Mouse (Mus musculus) thymus, postnatal 25 days (tissue): Measurements from ENCODE around the gene Vhl.

ENCODE experiments used
- DNase-seq: peaks from one replicate; pipeline ENCODE4 v3.0.0; 2022

Vhl gene

GRCm38 (mm10) chr6:113623941-113624751, at the start of gene Vhl:
Gene Vhl, plus strand, starts transcription at chr6:113623959.
- peak; percentile 86 for DNase-seq

- DNase-seq: no peak
Observed at GRCm38 (mm10) chr6:113576044-113576443, 47.7 kb upstream of the Vhl start.

- no peak for DNase-seq
Observed at GRCm38 (mm10) chr6:113579306-113579705, 44.5 kb upstream of the Vhl start.

GRCm38 (mm10) chr6:113583023-113583422, 40.7 kb upstream of the Vhl start:
- DNase-seq: no peak

GRCm38 (mm10) chr6:113585065-113585464, 38.7 kb upstream of the Vhl start:
- DNase-seq: no peak

GRCm38 (mm10) chr6:113586466-113587183, 37.1 kb upstream of the Vhl start:
- DNase-seq: no peak

- DNase-seq: no peak
Observed at GRCm38 (mm10) chr6:113592637-113593036, 31.1 kb upstream of the Vhl start.

GRCm38 (mm10) chr6:113597945-113598344, 25.8 kb upstream of the Vhl start:
- no peak for DNase-seq

- no peak for DNase-seq
Observed at GRCm38 (mm10) chr6:113599833-113600232, 23.9 kb upstream of the Vhl start.

- no peak for DNase-seq
Observed at GRCm38 (mm10) chr6:113600543-113601139, 23.1 kb upstream of the Vhl start, which contains the start of gene Fancd2os. Gene Fancd2os, minus strand, starts transcription at chr6:113600715.

- no peak for DNase-seq
Observed at GRCm38 (mm10) chr6:113602821-113603220, 20.9 kb upstream of the Vhl start.

GRCm38 (mm10) chr6:113603993-113604392, 19.8 kb upstream of the Vhl start:
- no peak for DNase-seq

GRCm38 (mm10) chr6:113604432-113605223, 19.1 kb upstream of the Vhl start, which contains the start of gene Brk1:
Gene Brk1, plus strand, starts transcription at chr6:113604772.
- peak; percentile 86 for DNase-seq

- no peak for DNase-seq
Observed at GRCm38 (mm10) chr6:113605224-113605545, 18.6 kb upstream of the Vhl start.

- DNase-seq: no peak
Observed at GRCm38 (mm10) chr6:113608871-113609270, 14.9 kb upstream of the Vhl start.

GRCm38 (mm10) chr6:113609293-113609692, 14.5 kb upstream of the Vhl start:
- no peak for DNase-seq

GRCm38 (mm10) chr6:113612258-113612969, 11.3 kb upstream of the Vhl start:
- no peak for DNase-seq

- DNase-seq: no peak
Observed at GRCm38 (mm10) chr6:113614152-113614551, 9.6 kb upstream of the Vhl start.

- DNase-seq: no peak
Observed at GRCm38 (mm10) chr6:113614997-113615396, 8.8 kb upstream of the Vhl start.

GRCm38 (mm10) chr6:113615489-113615888, 8.3 kb upstream of the Vhl start:
- DNase-seq: no peak

- no peak for DNase-seq
Observed at GRCm38 (mm10) chr6:113623386-113623785, 373 bp upstream of the Vhl start.
